Mouse (Mus musculus): ENCODE measurements around the gene Cuta. TPM values are rescaled to one million over a fixed set of nuclear protein-coding genes. Genes with fewer than 3 reads are reported as not detected.

Cuta gene
- polyA plus RNA-seq, 1 experiment from 2014 or later = 163 TPM

DNA sequence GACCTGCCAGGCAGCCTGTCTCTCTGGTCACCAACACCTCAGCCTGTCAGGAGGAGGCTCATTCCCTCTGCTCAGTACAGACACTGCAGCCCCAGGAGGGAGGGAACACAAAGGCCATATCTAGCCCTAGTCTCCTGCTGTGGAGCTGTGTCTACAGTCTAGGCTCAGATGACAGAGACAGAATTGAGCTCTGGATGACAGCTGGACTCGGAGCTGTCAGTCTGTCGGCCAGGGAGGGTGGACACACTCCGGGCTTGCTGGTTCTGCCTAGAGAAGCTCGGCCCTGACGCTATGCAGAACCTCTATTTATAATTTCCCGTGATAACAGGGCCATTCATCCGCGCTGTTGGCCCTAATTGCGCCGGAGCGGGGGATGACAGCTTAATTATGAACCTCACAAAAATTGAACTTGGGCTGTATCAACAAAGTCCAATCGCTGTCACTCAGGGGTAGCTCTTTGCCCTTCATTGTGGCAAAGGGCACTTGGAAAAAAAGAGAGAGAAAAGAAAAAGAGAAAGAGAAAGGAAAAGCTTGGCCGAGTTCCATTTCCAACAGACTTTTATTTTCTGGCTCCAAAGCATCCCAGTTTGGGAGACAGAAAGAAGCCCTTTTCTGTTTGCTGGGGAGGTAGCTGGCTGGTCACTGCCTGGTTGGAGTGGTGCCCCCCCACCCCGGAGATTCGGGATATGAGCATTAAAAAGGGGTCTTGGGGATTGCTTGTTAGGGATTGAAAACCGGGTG lies 46.6 kb downstream of the Cuta start:
- peak overlapping the region; percentile 21 for H3K9ac ChIP-seq (ENCODE audit: low read length)
- no peaks in the 10 kb centered on the region for H3K27me3 ChIP-seq (ENCODE audit: control insufficient read depth, insufficient read depth, low read length)
- WGBS = 23% methylated on average over 16 of the region's 16 CpGs
- peak overlapping the region; percentile 58 for H3K4me2 ChIP-seq (ENCODE audit: low read depth, low read length)
- peak overlapping the region; percentile 37 for H3K4me3 ChIP-seq (ENCODE audit: low read length)
- ATAC-seq (replicated peaks; ENCODE audit: extremely low read depth, insufficient read depth, low FRiP score) = peak; percentile 89
- peaks cover 36% of the 10 kb centered on the region for H3K4me1 ChIP-seq (ENCODE audit: control insufficient read depth, insufficient read depth, low read length)
- H3K9me3 ChIP-seq (replicated peaks; ENCODE audit: control insufficient read depth, low read length) = no peaks in the 10 kb centered on the region; the same call in 1 of the 2 replicates
- peak overlapping the region; percentile 97 for H3K27ac ChIP-seq (ENCODE audit: low read length)
- H3K36me3 ChIP-seq (ENCODE audit: control insufficient read depth, insufficient read depth) = no peaks in the 10 kb centered on the region

DNA sequence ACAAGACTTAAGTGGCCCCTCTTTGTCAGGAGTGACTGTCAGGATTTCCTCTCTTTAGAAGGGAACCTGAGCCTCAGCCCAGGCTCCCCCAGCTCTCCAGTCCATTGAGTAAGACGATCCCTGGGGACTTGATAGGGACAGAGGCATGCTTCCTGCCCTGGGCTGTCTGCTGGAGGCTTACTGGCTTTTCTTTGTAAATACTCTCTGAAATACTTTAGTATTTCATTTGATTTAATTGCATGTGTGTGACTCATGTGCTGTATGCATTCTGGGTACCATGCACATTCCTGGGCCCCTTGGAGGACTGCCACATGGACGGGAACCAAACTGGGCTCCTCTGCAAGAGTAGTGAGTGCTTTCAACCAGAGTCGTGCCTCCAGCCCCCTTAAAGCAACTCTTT lies 51.4 kb downstream of the Cuta start:
- Histone ChIP-seq H3K36me3 (ENCODE audit: control insufficient read depth, insufficient read depth) (no peaks in the 10 kb centered on the region), H3K9ac (ENCODE audit: low read length) (peak overlapping the region; percentile 48; the same call in 1 of the 2 replicates), H3K4me1 (ENCODE audit: control insufficient read depth, insufficient read depth, low read length) (peaks cover 51% of the 10 kb centered on the region), H3K27me3 (ENCODE audit: control insufficient read depth, insufficient read depth, low read length) (no peaks in the 10 kb centered on the region), H3K27ac (ENCODE audit: low read length) (peak overlapping the region; percentile 81), H3K9me3 (replicated peaks; ENCODE audit: control insufficient read depth, low read length) (no peaks in the 10 kb centered on the region), H3K4me2 (ENCODE audit: low read depth, low read length) (no peak overlapping the region), H3K4me3 (ENCODE audit: low read length) (no peak overlapping the region)
- WGBS = 14% methylated on average over 3 of the region's 3 CpGs
- no peak for ATAC-seq (replicated peaks; ENCODE audit: extremely low read depth, insufficient read depth, low FRiP score)

DNA sequence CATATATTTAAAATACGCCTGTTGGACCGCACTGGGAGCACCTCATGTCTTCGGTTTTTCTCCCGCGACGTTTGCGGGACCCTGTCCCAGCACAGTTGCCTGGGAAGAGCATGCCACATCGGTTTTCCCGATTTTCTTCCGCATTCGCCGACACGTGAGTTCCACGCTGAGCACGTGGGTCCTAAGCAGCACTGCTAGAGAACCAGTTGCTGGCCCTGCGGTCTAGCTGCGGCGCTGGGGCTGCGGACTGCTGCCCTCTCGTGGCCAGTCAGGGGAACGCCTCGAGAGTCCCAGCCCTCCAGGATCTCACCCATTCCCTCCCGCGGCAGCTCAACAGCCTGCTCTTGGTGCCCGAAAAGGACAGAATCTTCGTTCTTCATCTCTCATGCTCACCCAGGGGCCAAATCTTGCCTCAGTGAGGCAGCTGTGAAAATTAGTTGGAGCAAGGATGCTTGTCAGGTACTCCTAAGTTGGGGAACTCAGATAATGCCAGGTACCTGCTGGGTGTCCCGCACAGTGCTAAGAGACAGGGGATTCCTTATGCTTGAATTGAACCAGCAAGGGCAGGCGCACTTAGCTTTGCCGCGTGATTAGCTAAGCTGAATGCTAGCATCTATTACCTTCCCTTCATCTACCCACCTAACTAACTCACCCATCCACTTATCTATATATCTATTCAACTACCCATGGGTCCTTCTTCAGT lies 53.2 kb downstream of the Cuta start:
- H3K27me3 ChIP-seq (ENCODE audit: control insufficient read depth, insufficient read depth, low read length) = no peaks in the 10 kb centered on the region
- peak overlapping the region; percentile 81 for H3K4me2 ChIP-seq (ENCODE audit: low read depth, low read length)
- peaks cover under 1% of the 10 kb centered on the region; the same call in 1 of the 2 replicates for H3K9me3 ChIP-seq (replicated peaks; ENCODE audit: control insufficient read depth, low read length)
- H3K27ac ChIP-seq (ENCODE audit: low read length) = peak overlapping the region; percentile 94
- 9% methylated on average over 30 of the region's 30 CpGs for WGBS
- H3K36me3 ChIP-seq (ENCODE audit: control insufficient read depth, insufficient read depth) = no peaks in the 10 kb centered on the region
- peak overlapping the region; percentile 67 for H3K9ac ChIP-seq (ENCODE audit: low read length)
- peak overlapping the region; percentile 57 for H3K4me3 ChIP-seq (ENCODE audit: low read length)
- ATAC-seq (replicated peaks; ENCODE audit: extremely low read depth, insufficient read depth, low FRiP score) = peak; percentile 78
- H3K4me1 ChIP-seq (ENCODE audit: control insufficient read depth, insufficient read depth, low read length) = peaks cover 40% of the 10 kb centered on the region

DNA sequence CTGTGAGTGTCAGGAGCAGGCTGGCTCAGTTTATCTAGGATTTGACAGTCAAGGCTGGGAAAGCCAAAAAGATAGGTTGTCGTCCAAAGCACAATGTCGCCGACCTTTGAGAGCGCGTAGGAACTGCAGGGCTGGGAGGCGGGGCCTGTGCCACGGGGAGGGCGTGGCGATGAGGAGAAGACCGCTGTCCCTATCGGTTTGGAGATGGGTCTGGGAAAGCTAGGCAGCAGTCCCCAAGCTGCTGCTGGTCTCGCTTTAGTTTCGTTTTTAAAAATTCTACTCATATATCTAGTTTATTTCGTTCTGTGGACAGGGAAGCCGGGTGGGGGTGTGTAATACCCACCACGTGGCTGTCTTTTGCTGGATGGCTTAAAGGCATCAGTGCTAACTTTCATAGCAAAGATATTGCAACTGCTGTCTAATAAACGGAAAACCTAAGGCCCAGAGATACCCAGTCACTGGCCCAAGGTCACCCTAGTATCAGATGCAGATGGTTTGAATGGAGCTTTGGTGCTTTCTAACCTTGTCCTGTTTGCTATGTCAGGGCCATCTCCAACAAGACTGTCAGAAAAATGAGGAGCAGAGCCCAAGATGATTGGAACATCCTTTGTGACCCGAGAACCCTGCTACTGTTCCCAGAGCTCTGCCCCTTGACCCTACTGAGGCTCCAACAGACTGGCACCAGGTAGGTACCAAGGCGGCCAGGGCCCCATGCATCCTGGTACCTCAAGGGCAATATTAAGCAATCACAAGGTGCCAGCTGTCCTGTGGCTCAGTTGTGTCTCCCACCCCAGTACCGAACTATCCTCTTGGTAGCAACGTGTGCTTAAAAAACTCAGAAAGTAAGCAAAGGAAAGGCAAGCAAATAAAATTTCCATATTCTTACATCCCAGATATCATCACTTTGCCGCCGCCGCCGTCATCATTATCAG lies 54.1 kb downstream of the Cuta start:
- peak; percentile 83 for ATAC-seq (replicated peaks; ENCODE audit: extremely low read depth, insufficient read depth, low FRiP score)

More for the DNA sequence above, 54.1 kb downstream of the Cuta start:
- 13% methylated on average over 25 of the region's 25 CpGs for WGBS
- H3K36me3 ChIP-seq (ENCODE audit: control insufficient read depth, insufficient read depth) = peaks cover 4% of the 10 kb centered on the region; the same call in 1 of the 2 replicates
- no peaks in the 10 kb centered on the region for H3K27me3 ChIP-seq (ENCODE audit: control insufficient read depth, insufficient read depth, low read length)
- peak overlapping the region; percentile 94 for H3K27ac ChIP-seq (ENCODE audit: low read length)
- peak overlapping the region; percentile 81 for H3K4me2 ChIP-seq (ENCODE audit: low read depth, low read length)
- peak overlapping the region; percentile 62 for H3K9ac ChIP-seq (ENCODE audit: low read length)
- peaks cover 40% of the 10 kb centered on the region for H3K4me1 ChIP-seq (ENCODE audit: control insufficient read depth, insufficient read depth, low read length)
- H3K4me3 ChIP-seq (ENCODE audit: low read length) = peak overlapping the region; percentile 57
- peaks cover 9% of the 10 kb centered on the region for H3K9me3 ChIP-seq (replicated peaks; ENCODE audit: control insufficient read depth, low read length)

Small RNA genes within 50 kb of the gene (microRNA-seq; reads per million reads assigned to microRNA genes)
- gene Gm27775 (not detected), gene Mir3083 (not detected), gene Mir6968 (not detected)

Other genes starting within 250 kb of the Cuta start
- gene Crebrf, start 223.9 kb downstream of the Cuta start, polyA plus RNA-seq (2015; fragmentation: Nextera tagmentation; extraction: Ambion mirVana) = 5.9 and 6.4 TPM in 2 replicates
- gene Bnip1, start 158.5 kb downstream of the Cuta start, polyA plus RNA-seq (2015; fragmentation: Nextera tagmentation; extraction: Ambion mirVana) = 56.8 and 56.9 TPM in 2 replicates
- gene Nkx2-5, start 94.6 kb downstream of the Cuta start, polyA plus RNA-seq (2015; fragmentation: Nextera tagmentation; extraction: Ambion mirVana) = 123 and 132 TPM in 2 replicates
- 6.2 and 6.9 TPM in 2 replicates for gene Kifc5b, start 22.5 kb downstream of the Cuta start, polyA plus RNA-seq (2015; fragmentation: Nextera tagmentation; extraction: Ambion mirVana)
- gene Phf1, start 6.5 kb downstream of the Cuta start, polyA plus RNA-seq (2015; fragmentation: Nextera tagmentation; extraction: Ambion mirVana) = 7.5 and 8.7 TPM in 2 replicates
- gene Syngap1, start 1.7 kb upstream of the Cuta start, polyA plus RNA-seq (2015; fragmentation: Nextera tagmentation; extraction: Ambion mirVana) = 1.2 and 1.3 TPM in 2 replicates
- gene Zbtb9, start 33.6 kb upstream of the Cuta start, polyA plus RNA-seq (2015; fragmentation: Nextera tagmentation; extraction: Ambion mirVana) = 10.0 and 12.0 TPM in 2 replicates
- 5.8 and 6.2 TPM in 2 replicates for gene Bak1, start 89.4 kb upstream of the Cuta start, polyA plus RNA-seq (2015; fragmentation: Nextera tagmentation; extraction: Ambion mirVana)
- gene Itpr3, start 117.7 kb upstream of the Cuta start, polyA plus RNA-seq (2015; fragmentation: Nextera tagmentation; extraction: Ambion mirVana) = 2.2 and 2.6 TPM in 2 replicates
- gene Uqcc2, start 194.3 kb upstream of the Cuta start, polyA plus RNA-seq (2015; fragmentation: Nextera tagmentation; extraction: Ambion mirVana) = 272 and 283 TPM in 2 replicates
- 0.44 and 0.49 TPM in 2 replicates for gene Ip6k3, start 228.2 kb upstream of the Cuta start, polyA plus RNA-seq (2015; fragmentation: Nextera tagmentation; extraction: Ambion mirVana)